Comparison of ENCODE assay signal across 8 mouse cellular contexts in genomic region chr2:73085669-73086304, GRCm38 (mm10).
DNase-seq lines count a peak whose midpoint lies in the region; ATAC-seq and TF ChIP-seq lines count a peak whose summit lies in the region.

No protein-coding gene starts in this region.

- no peak overlapping the region for H3K4me2 ChIP-seq in lung, embryonic 14.5 days

- DNase-seq in ES-CJ7 (ENCODE audit: low read depth, low spot score) (peak; percentile 77), R1 (ENCODE audit: low read depth, low spot score) (peak; percentile 61)
- peak; percentile 24 for DNase-seq in heart, adult 8-10 months (ENCODE audit: low spot score)
- DNase-seq in kidney, adult 9 months, result peak; percentile 25
- DNase-seq in lung, embryonic 14.5 days, result peak; percentile 83
- peak; percentile 77 for DNase-seq in retina, postnatal 1 day
- DNase-seq in spleen, postnatal 4 days (ENCODE audit: low spot score in 2 of 2), result no peak

- no peaks in the 10 kb centered on the region for H3K36me3 ChIP-seq in lung, embryonic 14.5 days (ENCODE audit: insufficient read depth)

- no peak overlapping the region for H3K27ac ChIP-seq in lung, embryonic 14.5 days (ENCODE audit: low read depth)

- H3K27me3 ChIP-seq in lung, embryonic 14.5 days (ENCODE audit: insufficient read depth, low read length), result no peaks in the 10 kb centered on the region

- 0 out of 2 replicates have a peak, but pooled peaks cover 10% of the 10 kb centered on the region for H3K4me1 ChIP-seq in lung, embryonic 14.5 days (ENCODE audit: insufficient read depth)

- H3K4me3 ChIP-seq in lung, embryonic 14.5 days (ENCODE audit: low read depth, low read length), result no peak overlapping the region

- no peak overlapping the region for H3K9ac ChIP-seq in lung, embryonic 14.5 days

- H3K9me3 ChIP-seq in lung, embryonic 14.5 days (ENCODE audit: low read depth, low read length), result no peaks in the 10 kb centered on the region

- TF ChIP-seq CTCF in lung, embryonic 14.5 days (IDR thresholded peaks at IDR 0.05; ENCODE audit: low read depth), result no peak

- WGBS in lung, embryonic 14.5 days, result 18% methylated on average over 8 of the region's 8 CpGs

- peak; percentile 77 for ATAC-seq in lung, embryonic 14.5 days (ENCODE audit: insufficient read depth)
- no peak for ATAC-seq in activated CD4-positive, CD25-positive, alpha-beta regulatory T cell, adult 4 months

Comparison
In these comparisons a context has a peak if more than half of its experiments do, and no peak if none do; other contexts are left out.
1. DNase-seq: peak in ES-CJ7 (single experiment), R1 (single experiment), heart, adult 8-10 months (single experiment), kidney, adult 9 months (single experiment), lung, embryonic 14.5 days (single experiment) and retina, postnatal 1 day (single experiment); none in spleen, postnatal 4 days (0 of 2).